Mouse (Mus musculus) right cerebral cortex, adult 2 months (tissue): ENCODE measurements around the gene Hist2h4.

ENCODE experiments used
- DNase-seq, 2 experiments: peaks; one replicate each; pipeline ENCODE4 v3.0.0; 2021 to 2022; ENCODE audit warnings: low spot score in 2 of 2

Gene Hist2h4

GRCm38 (mm10) chr3:96269511-96270474 is 6.7 kb upstream of the Hist2h4 start, which contains the start of gene Hist2h2bb:
Hist2h2bb (plus strand) TSS chr3:96269752.
- DNase-seq: peak; percentile 94 to 96

GRCm38 (mm10) chr3:96268776-96269378 is 5.8 kb upstream of the Hist2h4 start:
- DNase-seq: peak in 1 of 2 experiments; percentile 43

- peak; percentile 80 to 84 for DNase-seq
Observed at GRCm38 (mm10) chr3:96268051-96268775, 5.1 kb upstream of the Hist2h4 start, which contains the start of gene Hist2h3b. Hist2h3b (plus strand) TSS chr3:96268654.

GRCm38 (mm10) chr3:96267541-96267940 is 4.4 kb upstream of the Hist2h4 start:
- no peak for DNase-seq

GRCm38 (mm10) chr3:96266132-96266710 is 3.1 kb upstream of the Hist2h4 start:
- no peak for DNase-seq

DNA sequence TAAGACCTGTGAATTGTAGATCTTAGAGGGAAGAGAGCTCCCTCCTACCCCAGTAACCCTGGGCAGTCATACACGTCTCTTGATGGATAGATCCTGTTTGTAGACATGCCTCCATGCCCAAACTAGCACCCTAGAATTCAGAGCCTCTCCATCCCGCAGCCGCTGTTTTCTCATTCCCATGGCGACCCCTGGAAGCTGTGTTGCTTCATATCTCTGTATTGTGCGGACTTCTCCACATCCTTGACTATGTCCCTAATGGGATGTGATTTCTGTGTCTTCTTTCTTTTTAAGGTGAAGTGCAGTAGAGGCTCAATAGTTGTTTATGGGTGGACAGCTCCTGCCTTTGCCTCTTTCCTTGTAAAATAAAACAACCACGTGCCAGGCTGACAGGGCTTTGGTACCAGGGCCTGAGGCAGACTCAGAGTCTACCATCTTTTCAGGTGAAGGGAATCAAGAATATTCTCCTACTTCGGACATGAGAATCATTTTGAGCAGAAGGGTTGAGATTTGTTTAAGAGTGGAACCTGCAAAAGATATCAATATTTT is 1.4 kb upstream of the Hist2h4 start:
- no peak for DNase-seq

DNA sequence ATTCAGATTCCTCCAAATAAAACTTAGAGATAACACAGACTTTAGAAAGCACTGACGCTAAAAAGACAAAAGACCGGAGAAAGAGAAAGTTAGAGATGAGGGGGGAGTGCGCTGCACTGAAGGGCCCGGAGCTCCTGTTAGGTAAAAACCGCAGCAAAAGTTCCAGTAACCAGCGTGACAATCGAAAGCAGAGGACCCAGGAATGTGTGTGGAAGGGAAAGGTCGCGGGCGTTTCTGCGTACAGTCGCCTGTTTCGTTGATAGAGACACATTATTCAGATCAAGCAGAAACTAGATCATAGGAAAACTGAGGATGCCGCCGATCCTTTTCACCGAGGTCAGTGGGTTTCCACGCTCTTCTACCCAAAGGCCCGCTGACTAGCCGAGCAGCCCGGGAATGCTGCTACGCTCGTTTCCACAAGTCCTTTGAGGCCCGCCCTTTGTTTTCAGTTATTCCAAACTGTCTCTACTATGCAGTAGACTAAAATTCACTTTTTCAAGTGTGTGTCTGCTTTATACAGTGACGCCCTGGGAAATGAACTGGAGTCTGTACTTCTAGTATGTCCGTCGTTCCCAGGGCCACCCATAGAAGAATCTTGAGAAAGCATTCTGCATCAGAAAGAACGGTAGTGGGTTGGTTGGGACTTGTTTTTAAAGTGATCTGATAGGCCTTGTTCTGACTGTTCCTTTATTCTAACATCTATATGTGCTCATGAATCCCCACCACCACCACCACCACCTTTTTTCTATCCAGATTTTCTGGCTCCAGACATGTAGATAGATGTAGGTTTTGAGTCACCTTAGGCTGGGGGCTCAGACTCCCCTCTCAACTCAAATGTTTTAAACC is 670 bp upstream of the Hist2h4 start:
- peak; percentile 51 to 71 for DNase-seq

GRCm38 (mm10) chr3:96262216-96262875 is 765 bp downstream of the Hist2h4 start:
- peak; percentile 80 to 85 for DNase-seq

DNA sequence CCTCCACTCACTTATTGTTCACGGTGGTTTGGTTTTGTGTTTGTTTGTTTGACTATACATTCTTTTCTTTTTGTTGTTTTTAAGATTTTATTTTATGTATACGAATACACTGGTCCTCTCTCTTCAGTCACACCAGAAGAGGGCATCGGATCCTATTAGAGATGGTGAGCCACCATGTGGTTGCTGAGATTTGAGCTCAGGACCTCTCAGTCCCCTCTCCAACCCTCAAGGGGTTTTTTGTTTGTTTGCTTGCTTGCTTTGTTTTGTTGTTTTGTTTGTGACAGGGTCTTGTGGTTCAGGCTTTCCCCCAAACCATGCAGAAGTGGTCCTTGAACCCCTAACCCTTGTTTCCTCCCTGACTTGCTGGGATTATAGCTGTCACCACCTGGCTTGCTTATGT is 1.5 kb downstream of the Hist2h4 start:
- DNase-seq: no peak

GRCm38 (mm10) chr3:96260220-96260619 is 2.9 kb downstream of the Hist2h4 start:
- no peak for DNase-seq

GRCm38 (mm10) chr3:96257190-96257589 is 5.9 kb downstream of the Hist2h4 start:
- no peak for DNase-seq

DNA sequence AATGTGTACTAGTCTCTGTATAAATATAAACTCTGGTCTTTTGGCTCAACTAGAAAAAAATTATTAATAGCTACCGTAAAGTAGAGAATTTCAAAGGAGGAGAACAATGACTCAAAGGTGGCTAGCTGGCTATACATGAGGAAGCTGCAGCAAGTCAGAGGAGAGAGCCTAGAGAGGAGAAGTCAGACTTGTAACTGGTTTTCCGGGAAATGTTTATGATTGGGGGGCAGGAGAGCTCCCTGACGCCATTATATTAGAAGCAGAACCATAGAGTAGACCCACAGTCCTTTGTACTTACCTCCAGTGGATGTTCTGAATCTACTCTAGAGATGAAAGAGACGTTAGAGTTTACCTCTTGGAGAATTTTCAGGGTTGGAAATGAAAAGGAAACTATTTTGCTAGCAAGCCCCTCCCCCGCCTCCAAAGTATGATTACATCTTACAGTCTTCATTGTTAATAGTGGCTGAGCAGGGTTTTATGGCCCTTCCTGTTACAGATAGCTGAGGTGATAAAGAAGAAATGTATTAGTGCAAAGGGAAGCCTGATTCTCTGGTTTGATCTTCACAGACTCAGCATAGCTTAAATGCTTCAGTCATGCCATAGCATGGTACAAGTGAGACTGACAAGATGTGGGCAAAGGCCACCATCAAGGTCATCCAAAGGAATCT is 7.1 kb downstream of the Hist2h4 start:
- no peak for DNase-seq

DNA sequence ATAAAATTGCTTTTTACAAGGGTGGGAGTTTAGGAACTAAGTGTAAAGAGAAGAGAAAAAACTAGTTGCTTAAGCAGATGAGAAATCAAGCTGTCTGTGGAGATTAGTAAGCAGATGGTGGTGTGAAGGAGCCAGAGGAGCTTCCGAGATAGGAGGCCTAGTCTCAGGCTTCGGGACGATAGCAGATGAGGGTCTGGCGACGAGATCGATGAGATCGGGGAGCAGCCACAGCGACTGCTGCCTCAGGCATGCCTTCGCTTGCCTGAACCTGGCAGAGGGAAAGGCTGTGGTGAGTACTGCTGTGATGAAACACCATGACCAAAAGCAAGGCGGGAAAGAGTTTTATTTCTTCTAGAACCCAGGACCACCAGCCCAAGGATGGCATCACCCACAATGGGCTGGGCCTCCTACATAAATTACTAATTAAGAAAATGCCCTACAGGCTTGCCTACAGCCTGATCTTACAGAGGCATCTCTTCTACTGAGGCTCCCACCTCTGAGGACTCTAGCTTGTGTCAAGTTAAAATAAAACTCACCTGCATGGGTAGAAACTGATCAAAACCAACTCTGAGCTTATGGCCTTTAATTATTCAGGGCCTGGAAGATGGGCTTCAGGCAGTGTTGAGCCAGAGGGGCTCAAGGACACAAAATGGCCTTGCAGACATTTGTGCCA is 8.3 kb downstream of the Hist2h4 start:
- DNase-seq: no peak

DNA sequence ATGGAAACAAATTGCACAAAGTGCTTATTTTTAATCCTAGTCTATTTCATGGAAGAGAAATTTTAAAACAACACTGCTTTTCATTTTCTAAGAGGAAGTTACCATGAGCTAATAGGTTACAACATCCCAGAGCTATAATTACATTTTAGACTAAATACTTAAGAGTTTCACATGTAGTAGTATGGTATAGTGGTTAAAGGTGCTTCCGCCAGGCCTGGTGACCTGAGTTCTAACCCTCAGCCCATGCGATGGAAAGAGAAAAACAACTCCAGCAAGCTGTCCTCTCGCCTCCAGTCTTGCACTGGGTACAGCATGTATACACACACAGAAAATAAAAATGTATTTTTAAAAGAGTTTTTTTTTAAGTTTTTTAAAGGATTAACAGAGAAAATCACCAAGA is 11.3 kb downstream of the Hist2h4 start:
- no peak for DNase-seq

- DNase-seq: no peak
Observed at GRCm38 (mm10) chr3:96250890-96251289, 12.2 kb downstream of the Hist2h4 start.

GRCm38 (mm10) chr3:96249034-96249345 is 14.1 kb downstream of the Hist2h4 start:
- no peak for DNase-seq

- DNase-seq: no peak
Observed at GRCm38 (mm10) chr3:96248141-96249033, 14.7 kb downstream of the Hist2h4 start.
